Mouse (Mus musculus): ENCODE results near the gene Ifi208. TPM values are rescaled to one million over a fixed set of nuclear protein-coding genes. Genes with fewer than 3 reads are reported as not detected.
"Not testable (repeated sequence)": the region's sequence is repeated elsewhere in the genome, so short reads cannot be mapped to it uniquely, and the experiment has no call there.

The Ifi208 gene
- polyA plus RNA-seq, 1 experiment from 2014 or later: not detected

GRCm38 (mm10) chr1:173733219-173733618 lies 59.7 kb downstream of the Ifi208 start:
- H3K27me3 ChIP-seq (ENCODE audit: control insufficient read depth, insufficient read depth, low read length): no peaks in the 10 kb centered on the region
- no peak overlapping the region for H3K4me3 ChIP-seq (ENCODE audit: low read depth, low read length)
- no peaks in the 10 kb centered on the region for H3K4me1 ChIP-seq (ENCODE audit: control insufficient read depth, insufficient read depth, low read length)
- H3K36me3 ChIP-seq (ENCODE audit: control insufficient read depth, insufficient read depth, low read length): no peaks in the 10 kb centered on the region
- 39% methylated on average over 7 of the region's 7 CpGs for WGBS
- DNase-seq (ENCODE audit: low spot score, missing footprints): no peak
- no peaks in the 10 kb centered on the region for H3K9me3 ChIP-seq (ENCODE audit: control insufficient read depth, low read length)
- no peak overlapping the region for H3K9ac ChIP-seq (ENCODE audit: low read length)
- H3K27ac ChIP-seq (ENCODE audit: low read depth, low read length): no peak overlapping the region
- no peak for ATAC-seq (ENCODE audit: low FRiP score)
- H3K4me2 ChIP-seq: no peak overlapping the region

GRCm38 (mm10) chr1:173735015-173735414 lies 61.5 kb downstream of the Ifi208 start:
- not testable (repeated sequence) for H3K4me2 ChIP-seq; H3K4me3 ChIP-seq (ENCODE audit: low read depth, low read length); H3K36me3 ChIP-seq (ENCODE audit: control insufficient read depth, insufficient read depth, low read length); H3K9me3 ChIP-seq (ENCODE audit: control insufficient read depth, low read length); H3K9ac ChIP-seq (ENCODE audit: low read length); DNase-seq (ENCODE audit: low spot score, missing footprints); H3K4me1 ChIP-seq (ENCODE audit: control insufficient read depth, insufficient read depth, low read length); H3K27me3 ChIP-seq (ENCODE audit: control insufficient read depth, insufficient read depth, low read length); H3K27ac ChIP-seq (ENCODE audit: low read depth, low read length); ATAC-seq (ENCODE audit: low FRiP score)
- WGBS: 83% methylated on average over 4 of the region's 4 CpGs

- H3K36me3 ChIP-seq (ENCODE audit: control insufficient read depth, insufficient read depth, low read length): no peaks in the 10 kb centered on the region
- no peaks in the 10 kb centered on the region for H3K9me3 ChIP-seq (ENCODE audit: control insufficient read depth, low read length)
- ATAC-seq (ENCODE audit: low FRiP score) (no peak), DNase-seq (ENCODE audit: low spot score, missing footprints) (no peak)
- 84% methylated on average over 2 of the region's 2 CpGs for WGBS
- H3K4me1 ChIP-seq (ENCODE audit: control insufficient read depth, insufficient read depth, low read length): no peaks in the 10 kb centered on the region
- no peak overlapping the region for H3K27ac ChIP-seq (ENCODE audit: low read depth, low read length)
- H3K4me3 ChIP-seq (ENCODE audit: low read depth, low read length): no peak overlapping the region
- H3K4me2 ChIP-seq: no peak overlapping the region
- no peak overlapping the region for H3K9ac ChIP-seq (ENCODE audit: low read length)
- H3K27me3 ChIP-seq (ENCODE audit: control insufficient read depth, insufficient read depth, low read length): no peaks in the 10 kb centered on the region
Measured at GRCm38 (mm10) chr1:173736986-173737385, 63.5 kb downstream of the Ifi208 start.

GRCm38 (mm10) chr1:173740537-173740936 lies 67.1 kb downstream of the Ifi208 start:
- H3K4me1 ChIP-seq (ENCODE audit: control insufficient read depth, insufficient read depth, low read length): no peaks in the 10 kb centered on the region
- no peak overlapping the region for H3K9ac ChIP-seq (ENCODE audit: low read length)
- DNase-seq (ENCODE audit: low spot score, missing footprints) (no peak), ATAC-seq (ENCODE audit: low FRiP score) (no peak)
- H3K4me3 ChIP-seq (ENCODE audit: low read depth, low read length): no peak overlapping the region
- no peaks in the 10 kb centered on the region for H3K9me3 ChIP-seq (ENCODE audit: control insufficient read depth, low read length)
- H3K27me3 ChIP-seq (ENCODE audit: control insufficient read depth, insufficient read depth, low read length): no peaks in the 10 kb centered on the region
- H3K4me2 ChIP-seq: no peak overlapping the region
- H3K36me3 ChIP-seq (ENCODE audit: control insufficient read depth, insufficient read depth, low read length): no peaks in the 10 kb centered on the region
- no peak overlapping the region for H3K27ac ChIP-seq (ENCODE audit: low read depth, low read length)

GRCm38 (mm10) chr1:173741656-173742055 lies 68.2 kb downstream of the Ifi208 start, which contains the start of gene Ifi207:
TSS of gene Ifi207 (minus strand) at chr1:173741747.
- Histone ChIP-seq H3K4me3 (ENCODE audit: low read depth, low read length) (no peak within 1 kb of the TSS), H3K27ac (ENCODE audit: low read depth, low read length) (no peak within 1 kb of the TSS), H3K4me1 (ENCODE audit: control insufficient read depth, insufficient read depth, low read length) (no peaks in the 10 kb centered on the region), H3K36me3 (ENCODE audit: control insufficient read depth, insufficient read depth, low read length) (no peaks in the 10 kb centered on the region), H3K27me3 (ENCODE audit: control insufficient read depth, insufficient read depth, low read length) (no peaks in the 10 kb centered on the region), H3K9ac (ENCODE audit: low read length) (no peak within 1 kb of the TSS), H3K9me3 (ENCODE audit: control insufficient read depth, low read length) (no peaks in the 10 kb centered on the region), H3K4me2 (no peak within 1 kb of the TSS)
- no peak for DNase-seq (ENCODE audit: low spot score, missing footprints)
- ATAC-seq (ENCODE audit: low FRiP score): no peak
- 80% methylated on average over 4 of the region's 4 CpGs for whole genome bisulfite sequencing

GRCm38 (mm10) chr1:173742262-173742661 lies 68.8 kb downstream of the Ifi208 start:
- H3K4me3 ChIP-seq (ENCODE audit: low read depth, low read length): no peak overlapping the region
- WGBS: 67% methylated on average over 1 of the region's 1 CpGs

More at GRCm38 (mm10) chr1:173742262-173742661, 68.8 kb downstream of the Ifi208 start:
- Histone ChIP-seq H3K36me3 (ENCODE audit: control insufficient read depth, insufficient read depth, low read length) (no peaks in the 10 kb centered on the region), H3K9ac (ENCODE audit: low read length) (no peak overlapping the region), H3K27ac (ENCODE audit: low read depth, low read length) (no peak overlapping the region), H3K27me3 (ENCODE audit: control insufficient read depth, insufficient read depth, low read length) (no peaks in the 10 kb centered on the region), H3K4me1 (ENCODE audit: control insufficient read depth, insufficient read depth, low read length) (no peaks in the 10 kb centered on the region), H3K9me3 (ENCODE audit: control insufficient read depth, low read length) (no peaks in the 10 kb centered on the region), H3K4me2 (no peak overlapping the region)
- ATAC-seq (ENCODE audit: low FRiP score) (no peak), DNase-seq (ENCODE audit: low spot score, missing footprints) (no peak)

Small RNA genes within 50 kb of the gene (microRNA-seq; reads per million reads assigned to microRNA genes)
- gene Gm44339: not detected

Other genes with a start within 250 kb of the Ifi208 start
- gene Ifi206, start 182.6 kb upstream of the Ifi208 start, polyA plus RNA-seq (2014; fragmentation: Nextera tagmentation; extraction: Ambion mirVana): not detected in 2 replicates
- gene Ifi214, start 137.7 kb upstream of the Ifi208 start, polyA plus RNA-seq (2014; fragmentation: Nextera tagmentation; extraction: Ambion mirVana): not detected in 2 replicates
- gene Ifi213, start 74.4 kb upstream of the Ifi208 start, polyA plus RNA-seq (2014; fragmentation: Nextera tagmentation; extraction: Ambion mirVana): not detected in 2 replicates
- 0.17 TPM in 1 of 2 replicates, not detected in the other for gene Ifi209, start 42.8 kb upstream of the Ifi208 start, polyA plus RNA-seq (2014; fragmentation: Nextera tagmentation; extraction: Ambion mirVana)
- 1.1 and 1.6 TPM in 2 replicates for gene Ifi207, start 68.1 kb downstream of the Ifi208 start, polyA plus RNA-seq (2014; fragmentation: Nextera tagmentation; extraction: Ambion mirVana)
- 0.93 and 1.9 TPM in 2 replicates for gene Ifi204, start 93.3 kb downstream of the Ifi208 start, polyA plus RNA-seq (2014; fragmentation: Nextera tagmentation; extraction: Ambion mirVana)
- 0.15 and 0.19 TPM in 2 replicates for gene Ifi211, start 239.4 kb downstream of the Ifi208 start, polyA plus RNA-seq (2014; fragmentation: Nextera tagmentation; extraction: Ambion mirVana)

Measured in midbrain, embryonic 11.5 days (tissue).